Mouse (Mus musculus): ENCODE measurements around the gene Lactbl1.
A peak's percentile ranks its signal among the peaks of the same experiment; 100 is the strongest.

The Lactbl1 gene

DNA sequence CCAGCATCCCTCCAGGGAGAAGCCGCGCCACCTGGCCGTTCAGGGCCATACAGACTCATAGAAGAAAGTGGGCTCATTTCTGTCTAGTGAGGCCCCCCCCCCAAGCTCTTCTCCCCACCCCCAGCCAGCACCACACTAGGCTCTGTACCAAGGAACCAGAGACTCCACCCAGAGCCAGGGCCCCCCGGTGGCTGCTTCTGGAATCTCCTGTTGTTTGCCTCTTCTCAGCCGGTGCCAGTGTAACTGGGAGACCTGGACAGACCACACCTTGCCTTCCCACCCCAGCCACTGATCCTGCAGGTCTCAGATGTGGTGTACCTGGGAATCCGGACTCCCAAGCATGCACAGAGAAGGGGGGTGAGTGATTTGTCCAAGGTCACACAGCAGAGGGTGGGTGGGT, 62.1 kb downstream of the Lactbl1 start:
- no peak for DNase-seq (ENCODE audit: extremely low spot score)

DNA sequence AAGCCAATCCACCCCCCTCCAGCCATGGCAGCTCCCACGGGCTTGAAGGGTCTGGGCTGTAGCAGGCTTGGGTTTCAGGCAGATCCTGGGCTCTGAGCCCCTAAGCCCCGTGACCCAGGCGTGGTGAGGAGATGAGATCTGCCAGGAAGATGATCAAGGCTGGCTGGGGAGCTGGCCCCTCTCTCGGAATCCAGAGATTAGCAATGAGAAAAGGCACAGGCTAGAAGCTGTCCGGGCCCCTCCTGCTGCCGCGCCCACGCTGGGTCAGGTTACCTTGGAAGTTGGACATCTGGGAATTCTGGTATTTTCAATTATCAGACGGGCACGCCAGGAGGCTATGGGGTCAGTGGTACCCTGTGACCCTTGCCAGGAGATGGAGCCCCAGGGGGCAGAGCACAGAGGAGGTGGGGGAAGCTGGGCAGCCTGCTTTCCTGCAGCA, 63.0 kb downstream of the Lactbl1 start:
- peak; percentile 55 for DNase-seq (ENCODE audit: extremely low spot score)

DNA sequence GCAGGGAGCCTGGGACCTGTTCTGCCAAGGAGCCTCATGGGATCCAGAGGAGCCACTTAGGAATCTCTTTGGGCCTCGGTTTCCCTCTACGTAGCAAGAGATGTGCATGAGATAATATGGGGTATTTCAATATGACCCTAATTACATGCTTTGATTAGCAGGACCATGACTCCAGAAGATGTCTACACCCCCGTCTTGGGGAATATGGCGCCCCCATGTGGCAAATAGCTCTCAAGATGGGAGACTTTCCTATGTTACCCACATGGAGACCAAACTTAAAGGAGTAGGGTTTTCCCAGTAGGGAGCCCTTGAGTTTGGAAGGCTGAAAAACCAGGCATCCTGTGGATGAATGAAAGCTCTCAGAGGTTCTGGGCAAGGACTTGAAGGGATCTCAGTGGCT, 65.7 kb downstream of the Lactbl1 start:
- no peak for DNase-seq (ENCODE audit: extremely low spot score)

Measured in embryo, embryonic 9.5 days (tissue).